Mouse (Mus musculus): ENCODE data around the gene Gm11983. TPM values are rescaled to one million over a fixed set of nuclear protein-coding genes. Genes with fewer than 3 reads are reported as not detected.

Gene Gm11983
- polyA plus RNA-seq (2017; shearing (Covaris generic)) = not detected

DNA sequence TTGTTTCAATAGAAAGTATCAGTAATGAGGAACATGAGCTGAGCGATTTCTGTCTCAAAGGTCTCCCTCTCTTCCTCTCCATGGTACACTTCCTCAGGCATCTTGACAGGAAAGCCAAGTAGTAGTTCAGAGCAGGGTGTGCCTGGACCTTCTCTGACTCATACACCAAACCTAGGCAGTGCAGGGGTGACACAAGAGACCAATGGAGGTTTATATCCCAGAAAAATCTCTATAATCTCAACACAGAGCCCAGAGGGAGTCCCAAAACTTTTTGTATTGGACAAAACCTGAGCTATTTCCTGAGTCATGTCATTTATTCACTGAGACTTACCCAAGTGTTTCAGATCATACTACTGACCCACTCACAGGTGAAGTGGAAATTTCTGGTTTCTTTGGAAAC is at the start of gene Gm11983:
Gene Gm11983 (minus strand): TSS at position 101 of the 400 bp plus-strand sequence.

Other genes with a start within 250 kb of the Gm11983 start
- gene Nacad, start 231.6 kb downstream of the Gm11983 start, polyA plus RNA-seq (2017; shearing (Covaris generic)) = 1.2 TPM
- gene Tbrg4, start 211.6 kb downstream of the Gm11983 start, polyA plus RNA-seq (2017; shearing (Covaris generic)) = 15.3 TPM
- not detected for gene Wap, start 199.0 kb downstream of the Gm11983 start, polyA plus RNA-seq (2017; shearing (Covaris generic))
- gene Ramp3, start 179.1 kb downstream of the Gm11983 start, polyA plus RNA-seq (2017; shearing (Covaris generic)) = 5.8 TPM
- gene Adcy1, start 225.8 kb upstream of the Gm11983 start, polyA plus RNA-seq (2017; shearing (Covaris generic)) = 0.13 TPM